Mouse (Mus musculus) gastrocnemius, postnatal 10 days (tissue): Measurements from ENCODE around the gene Fbxw7. TPM values are rescaled to one million over a fixed set of nuclear protein-coding genes. Genes with fewer than 3 reads are reported as not detected.

Experiments used
- total RNA-seq, 2 experiments: library from RNA; stranded (reverse); gene quantifications; 2 replicates each; pipeline ENCODE4 v1.2.3; 2021

The Fbxw7 gene
- total RNA-seq, 2 experiments from 2014 or later: 46.0 to 50.9 TPM

Other genes starting within 250 kb of the Fbxw7 start
- 10 to 100 TPM; 20.6 to 24.4 TPM for gene Arfip1, start 232.6 kb upstream of the Fbxw7 start, total RNA-seq
- gene Tigd4, start 221.7 kb upstream of the Fbxw7 start, total RNA-seq: 10 to 100 TPM; 13.7 to 15.3 TPM
- gene Tmem154, start 149.1 kb upstream of the Fbxw7 start, total RNA-seq: 1 to 10 TPM; 2.1 to 3.1 TPM